Mouse (Mus musculus): ENCODE measurements around the gene Fjx1. TPM values are rescaled to one million over a fixed set of nuclear protein-coding genes. Genes with fewer than 3 reads are reported as not detected.

The Fjx1 gene
- polyA plus RNA-seq, 1 experiment from 2014 or later: 13.3 TPM

DNA sequence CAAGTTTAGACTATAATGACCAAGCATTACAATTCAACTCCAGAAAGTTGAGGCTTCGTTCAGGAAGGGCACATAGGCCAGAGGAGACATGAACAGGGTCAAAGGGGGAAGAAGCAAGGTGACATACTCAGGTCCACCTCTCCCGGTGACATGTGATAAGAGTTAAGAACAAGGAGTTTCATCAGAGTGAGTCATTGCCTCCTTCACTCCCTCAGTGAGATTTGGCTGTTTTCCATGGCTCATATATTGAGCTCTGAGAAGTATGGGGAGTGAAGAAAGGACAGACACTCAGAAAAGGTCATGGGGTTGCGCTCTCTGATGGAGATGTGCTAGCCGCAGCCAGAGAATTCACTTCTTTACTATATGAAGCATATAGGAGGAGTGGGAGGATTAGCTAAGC lies 41.7 kb downstream of the Fjx1 start:
- DNase-seq (ENCODE audit: extremely low spot score, low spot score): no peak
- WGBS: 86% methylated on average over 4 of the region's 4 CpGs
- Histone ChIP-seq H3K4me3 (no peak overlapping the region), H3K27ac (no peak overlapping the region), H3K9me3 (no peaks in the 10 kb centered on the region), H3K36me3 (replicated peaks) (no peaks in the 10 kb centered on the region), H3K27me3 (ENCODE audit: poor library complexity, severe bottlenecking) (peaks cover 9% of the 10 kb centered on the region; the same call in 1 of the 2 replicates), H3K4me1 (peaks cover 24% of the 10 kb centered on the region)

- WGBS: 91% methylated on average over 3 of the region's 3 CpGs
- Histone ChIP-seq H3K4me3 (no peak overlapping the region), H3K27me3 (ENCODE audit: poor library complexity, severe bottlenecking) (peaks cover 9% of the 10 kb centered on the region; the same call in 1 of the 2 replicates), H3K36me3 (replicated peaks) (no peaks in the 10 kb centered on the region), H3K4me1 (peaks cover 24% of the 10 kb centered on the region), H3K27ac (no peak overlapping the region), H3K9me3 (no peaks in the 10 kb centered on the region)
- no peak for DNase-seq (ENCODE audit: extremely low spot score, low spot score)
These were observed 42.6 kb downstream of the Fjx1 start for GRCm38 (mm10) chr2:102409741-102410140.

DNA sequence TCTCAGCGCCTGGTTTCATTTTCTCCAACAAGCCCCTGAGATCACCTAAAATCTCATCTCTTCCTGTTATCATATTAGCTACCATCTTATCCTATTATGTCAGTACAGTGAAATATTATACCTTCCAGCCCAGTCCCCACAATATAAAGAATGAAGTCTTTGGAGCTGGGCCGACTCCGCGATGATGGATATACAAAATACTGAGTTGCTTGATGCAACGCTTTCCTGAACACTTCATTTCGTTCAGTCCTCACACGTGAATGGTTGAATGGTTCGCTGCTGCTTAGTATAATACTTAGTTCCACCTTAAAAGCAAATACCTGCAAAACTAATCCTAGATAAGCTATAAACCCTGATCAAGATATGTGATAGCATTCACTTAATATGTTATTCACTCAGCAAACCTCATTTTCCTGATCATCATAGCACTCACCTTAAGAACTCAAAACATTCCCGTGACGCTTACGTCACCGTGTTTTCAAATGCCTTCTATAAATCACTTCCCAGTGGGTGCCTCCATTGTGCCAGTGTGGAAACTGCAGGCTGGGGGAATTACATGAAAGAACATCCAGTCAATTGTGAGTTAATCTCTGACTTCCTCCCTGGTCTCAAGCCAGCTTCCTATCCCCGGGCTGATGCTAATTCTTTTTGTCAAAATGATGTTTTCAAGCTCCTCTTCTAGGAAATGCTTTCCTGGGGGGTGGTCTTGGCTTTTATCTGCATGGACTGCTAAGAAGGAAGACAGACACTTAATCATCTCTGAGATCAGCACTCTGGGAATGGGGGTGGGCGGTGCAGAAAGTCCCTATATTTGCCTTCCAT lies 44.7 kb downstream of the Fjx1 start, which contains the start of gene Trim44:
TSS of gene Trim44 (minus strand) at position 466 of the 822 bp plus-strand sequence.
- no peaks in the 10 kb centered on the region for H3K9me3 ChIP-seq
- H3K36me3 ChIP-seq (replicated peaks): no peaks in the 10 kb centered on the region
- H3K27me3 ChIP-seq (ENCODE audit: poor library complexity, severe bottlenecking): peaks cover 9% of the 10 kb centered on the region; the same call in 1 of the 2 replicates
- H3K4me1 ChIP-seq: peaks cover 24% of the 10 kb centered on the region
- H3K4me3 ChIP-seq: 0 out of 2 replicates have a peak within 1 kb of the TSS, but pooled peaks have one; percentile 1
- H3K27ac ChIP-seq: no peak within 1 kb of the TSS
- peak; percentile 25 for DNase-seq (ENCODE audit: extremely low spot score, low spot score)
- 36% methylated on average over 14 of the region's 14 CpGs for WGBS

DNA sequence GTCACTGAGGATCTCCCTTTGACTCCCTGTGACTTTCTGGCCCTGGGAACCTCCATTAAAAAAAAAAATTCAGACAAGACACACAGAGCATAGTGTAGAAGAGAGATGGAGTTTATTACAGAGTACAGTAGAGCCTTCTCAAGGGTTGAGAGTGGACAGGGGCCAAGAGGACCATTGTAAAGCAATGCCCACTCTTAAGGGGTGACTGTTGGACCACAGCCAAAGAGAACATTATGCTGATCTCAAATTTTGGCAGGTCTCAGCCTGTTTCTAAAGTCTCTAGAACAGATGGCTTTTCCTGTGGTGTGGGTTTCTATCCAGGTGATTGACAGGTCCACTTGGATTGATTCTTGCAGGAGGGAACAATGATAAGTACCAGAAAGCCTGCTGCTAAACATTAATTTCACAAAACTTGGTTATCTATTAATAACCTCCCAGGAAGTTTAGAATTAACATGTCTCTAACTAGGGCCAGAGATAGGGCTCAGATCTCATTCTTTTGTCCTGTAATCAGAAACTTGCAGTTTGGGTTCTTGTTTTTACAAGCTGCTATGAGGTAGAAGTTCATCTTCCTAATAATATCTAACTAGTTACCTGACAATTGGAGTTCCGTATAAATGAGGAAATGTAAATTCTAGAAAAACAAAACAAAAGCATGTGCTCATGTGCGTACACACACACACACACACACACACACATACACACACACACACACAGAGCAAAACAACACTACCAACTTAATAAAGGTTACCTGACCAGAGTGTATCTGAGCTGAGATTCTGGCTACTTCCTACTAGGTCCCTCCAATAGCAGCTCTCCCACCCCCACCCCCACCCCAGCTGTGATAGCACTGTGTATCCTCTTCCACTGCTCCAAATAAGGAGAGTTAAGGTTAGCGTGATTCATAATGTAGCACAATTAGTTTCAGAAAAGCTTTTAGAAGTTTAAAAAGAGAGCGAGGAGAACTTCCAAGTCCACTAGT lies 45.7 kb downstream of the Fjx1 start:
- Histone ChIP-seq H3K27me3 (ENCODE audit: poor library complexity, severe bottlenecking) (peaks cover 12% of the 10 kb centered on the region; the same call in 1 of the 2 replicates), H3K4me1 (peaks cover 25% of the 10 kb centered on the region), H3K36me3 (replicated peaks) (no peaks in the 10 kb centered on the region), H3K9me3 (no peaks in the 10 kb centered on the region), H3K27ac (no peak overlapping the region), H3K4me3 (no peak overlapping the region)
- no peak for DNase-seq (ENCODE audit: extremely low spot score, low spot score)
- 73% methylated on average over 4 of the region's 4 CpGs for WGBS

- WGBS: 80% methylated on average over 5 of the region's 5 CpGs
- peaks cover 7% of the 10 kb centered on the region; the same call in 1 of the 2 replicates for H3K9me3 ChIP-seq
- peaks cover 10% of the 10 kb centered on the region for H3K36me3 ChIP-seq (replicated peaks)
- H3K27ac ChIP-seq: no peak overlapping the region
- DNase-seq (ENCODE audit: extremely low spot score, low spot score): no peak
- H3K27me3 ChIP-seq (ENCODE audit: poor library complexity, severe bottlenecking): peaks cover 12% of the 10 kb centered on the region; the same call in 1 of the 2 replicates
- H3K4me3 ChIP-seq: no peak overlapping the region
- H3K4me1 ChIP-seq: peaks cover 50% of the 10 kb centered on the region
These were observed 48.3 kb downstream of the Fjx1 start for GRCm38 (mm10) chr2:102403982-102404381.

DNA sequence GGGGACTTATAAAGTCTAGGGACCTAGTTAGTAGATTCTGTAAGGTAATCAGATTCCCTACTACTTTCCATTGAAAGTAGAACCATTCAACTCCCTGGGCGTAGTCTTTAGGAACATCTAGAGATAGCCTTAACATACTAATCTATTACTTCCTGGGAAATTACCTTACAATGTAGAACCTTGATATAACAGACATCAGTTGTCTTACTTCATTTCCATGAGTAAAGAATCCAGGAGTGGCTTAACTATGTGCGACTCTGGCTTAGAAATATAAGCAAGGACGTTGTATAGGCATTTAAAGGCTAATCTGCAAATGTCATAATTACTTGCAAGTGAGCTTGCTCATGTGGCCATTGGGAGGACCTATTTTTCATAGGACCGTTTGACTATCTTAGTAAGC lies 49.0 kb downstream of the Fjx1 start:
- Histone ChIP-seq H3K9me3 (peaks cover 7% of the 10 kb centered on the region; the same call in 1 of the 2 replicates), H3K27ac (no peak overlapping the region), H3K36me3 (replicated peaks) (peaks cover 14% of the 10 kb centered on the region), H3K4me1 (peaks cover 46% of the 10 kb centered on the region), H3K27me3 (ENCODE audit: poor library complexity, severe bottlenecking) (peaks cover 12% of the 10 kb centered on the region; the same call in 1 of the 2 replicates), H3K4me3 (no peak overlapping the region)
- DNase-seq (ENCODE audit: extremely low spot score, low spot score): no peak
- 88% methylated on average over 4 of the region's 4 CpGs for WGBS

DNA sequence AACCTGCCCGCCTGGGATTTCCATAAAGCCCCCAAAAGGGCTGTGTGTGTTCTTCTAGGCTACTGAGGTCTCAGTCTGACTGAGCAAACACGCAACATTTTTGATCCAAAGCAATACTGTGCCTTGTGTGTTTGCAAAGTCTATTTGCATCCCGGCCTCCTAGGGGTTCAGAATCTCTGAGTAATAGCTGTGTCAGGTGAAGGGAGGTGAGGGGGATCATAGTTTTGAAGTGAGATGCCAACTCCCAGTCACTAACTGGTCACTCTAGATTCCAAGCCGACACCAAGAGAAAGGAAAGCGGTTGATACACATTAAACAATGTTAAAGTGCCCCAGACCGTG lies 51.0 kb downstream of the Fjx1 start:
- 30% methylated on average over 6 of the region's 6 CpGs for WGBS
- peaks cover 9% of the 10 kb centered on the region; the same call in 1 of the 2 replicates for H3K27me3 ChIP-seq (ENCODE audit: poor library complexity, severe bottlenecking)
- no peak for DNase-seq (ENCODE audit: extremely low spot score, low spot score)
- peak overlapping the region; percentile 68 for H3K4me3 ChIP-seq
- H3K4me1 ChIP-seq: peaks cover 27% of the 10 kb centered on the region
- H3K36me3 ChIP-seq (replicated peaks): peaks cover 19% of the 10 kb centered on the region
- peak overlapping the region; percentile 93 for H3K27ac ChIP-seq
- H3K9me3 ChIP-seq: peaks cover 7% of the 10 kb centered on the region; the same call in 1 of the 2 replicates

DNA sequence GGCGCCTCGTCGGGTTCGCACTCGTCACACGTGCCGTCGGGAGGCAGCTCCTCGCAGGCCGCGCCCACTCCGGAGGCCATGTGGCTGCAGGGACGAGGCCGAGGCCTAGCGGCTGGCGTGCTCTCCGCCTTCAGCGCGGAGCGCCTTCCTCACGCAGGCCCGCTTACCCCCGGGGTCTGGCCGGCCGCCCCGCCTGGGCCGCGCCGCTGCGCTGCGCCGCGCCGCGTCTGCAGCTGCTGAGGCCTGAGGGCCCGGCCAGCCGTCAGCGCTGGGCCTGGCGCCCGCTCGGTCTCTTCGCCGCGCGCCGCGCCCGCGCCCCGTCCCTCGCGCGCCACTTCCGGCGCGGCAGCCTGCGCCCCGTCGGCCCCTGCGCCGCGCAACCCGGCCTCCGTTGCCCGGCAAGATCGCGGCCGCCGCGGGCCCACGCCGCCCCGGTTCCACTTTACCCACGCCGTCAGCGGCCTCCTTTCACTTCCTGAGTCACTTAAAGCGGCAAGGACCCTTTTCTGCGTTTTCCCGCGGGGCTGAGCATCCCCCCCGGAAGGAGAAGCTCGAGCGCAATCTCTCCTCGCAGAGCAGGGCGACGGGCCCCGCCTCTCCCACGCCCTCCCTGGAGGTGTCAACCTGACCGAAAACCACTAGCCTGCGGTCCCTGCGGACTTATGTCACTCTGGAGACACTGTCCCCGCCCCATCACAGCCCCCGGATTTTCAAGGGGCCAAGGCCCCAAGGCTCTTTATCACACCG lies 51.5 kb downstream of the Fjx1 start:
- Histone ChIP-seq H3K27ac (peak overlapping the region; percentile 93), H3K27me3 (ENCODE audit: poor library complexity, severe bottlenecking) (0 out of 2 replicates have a peak, but pooled peaks cover 3% of the 10 kb centered on the region), H3K9me3 (peaks cover 7% of the 10 kb centered on the region; the same call in 1 of the 2 replicates), H3K4me1 (peaks cover 26% of the 10 kb centered on the region), H3K36me3 (replicated peaks) (peaks cover 19% of the 10 kb centered on the region), H3K4me3 (peak overlapping the region; percentile 68)
- WGBS: 3% methylated on average over 94 of the region's 94 CpGs
- DNase-seq (ENCODE audit: extremely low spot score, low spot score): peak; percentile 79

- Histone ChIP-seq H3K4me1 (peaks cover 26% of the 10 kb centered on the region), H3K27ac (peak overlapping the region; percentile 93), H3K4me3 (peak overlapping the region; percentile 68), H3K9me3 (peaks cover 7% of the 10 kb centered on the region; the same call in 1 of the 2 replicates), H3K36me3 (replicated peaks) (peaks cover 19% of the 10 kb centered on the region), H3K27me3 (ENCODE audit: poor library complexity, severe bottlenecking) (0 out of 2 replicates have a peak, but pooled peaks cover 3% of the 10 kb centered on the region)
- 39% methylated on average over 48 of the region's 48 CpGs for WGBS
- no peak for DNase-seq (ENCODE audit: extremely low spot score, low spot score)
These were observed 52.3 kb downstream of the Fjx1 start for GRCm38 (mm10) chr2:102399864-102400604.

Measured in forebrain, embryonic 10.5 days (tissue).